Mouse (Mus musculus) MEL (cell line): ENCODE results near the gene Cbarp.

Experiments
- CTCF ChIP-seq, 3 experiments: IDR thresholded peaks in 2 of 3; conservative IDR thresholded peaks in 1 of 3; 2 replicates each; pipeline ENCODE4 v1.5.1; 2011 to 2012; ENCODE audit warnings: low read length in 3 of 3, low read depth in 2 of 3, mild to moderate bottlenecking in 2 of 3, improper control_type of control experiment in 1 of 3, inconsistent platforms in 1 of 3, mixed read lengths in 1 of 3, moderate library complexity in 1 of 3; ENCODE audit not compliant: control insufficient read depth in 1 of 3, insufficient read depth in 1 of 3, poor library complexity in 1 of 3, severe bottlenecking in 1 of 3
- E2F4 ChIP-seq: IDR thresholded peaks from 2 replicates; pipeline ENCODE4 v1.6.1; 2011; ENCODE audit warnings: low read depth, low read length, improper control_type of control experiment, borderline replicate concordance
- ELF1 ChIP-seq: IDR thresholded peaks from 2 replicates; pipeline ENCODE4 v1.6.1; 2014; ENCODE audit warnings: low read depth, mild to moderate bottlenecking, inconsistent platforms, low read length, improper control_type of control experiment, moderate library complexity
- EP300 ChIP-seq, 2 experiments: IDR thresholded peaks; 2 replicates each; pipeline ENCODE4 v1.6.1; 2011; ENCODE audit warnings: improper control_type of control experiment in 2 of 2, low read length in 2 of 2, low read depth in 1 of 2, mild to moderate bottlenecking in 1 of 2
- KAT2A ChIP-seq: conservative IDR thresholded peaks from 2 replicates; pipeline ENCODE4 v1.6.1; 2012; ENCODE audit warnings: low read depth, low read length, improper control_type of control experiment, inconsistent platforms
- MYC ChIP-seq: IDR thresholded peaks from 2 replicates; pipeline ENCODE4 v1.6.1; 2011; ENCODE audit warnings: low read depth, mild to moderate bottlenecking, low read length, improper control_type of control experiment, moderate library complexity
- POLR2A ChIP-seq, 2 experiments: IDR thresholded peaks; 2 replicates each; pipeline ENCODE4 v1.6.1; 2011 to 2012; ENCODE audit warnings: low read length in 2 of 2, mild to moderate bottlenecking in 2 of 2, control low read depth in 1 of 2, improper control_type of control experiment in 1 of 2, low read depth in 1 of 2, moderate library complexity in 1 of 2; ENCODE audit not compliant: control insufficient read depth in 1 of 2, insufficient read depth in 1 of 2, poor library complexity in 1 of 2
- TAL1 ChIP-seq: IDR thresholded peaks from 2 replicates; pipeline ENCODE4 v1.6.1; 2012; ENCODE audit warnings: mild to moderate bottlenecking, inconsistent platforms, low read length, moderate library complexity, mixed read lengths
- USF1 ChIP-seq: IDR thresholded peaks from 2 replicates; pipeline ENCODE4 v1.6.1; 2014; ENCODE audit warnings: low read depth, mild to moderate bottlenecking, inconsistent platforms, low read length, improper control_type of control experiment, moderate library complexity
- ZC3H11A ChIP-seq: IDR thresholded peaks from 2 replicates; pipeline ENCODE4 v1.6.1; 2012; ENCODE audit warnings: low read depth, mild to moderate bottlenecking, inconsistent platforms, low read length, improper control_type of control experiment

DNA sequence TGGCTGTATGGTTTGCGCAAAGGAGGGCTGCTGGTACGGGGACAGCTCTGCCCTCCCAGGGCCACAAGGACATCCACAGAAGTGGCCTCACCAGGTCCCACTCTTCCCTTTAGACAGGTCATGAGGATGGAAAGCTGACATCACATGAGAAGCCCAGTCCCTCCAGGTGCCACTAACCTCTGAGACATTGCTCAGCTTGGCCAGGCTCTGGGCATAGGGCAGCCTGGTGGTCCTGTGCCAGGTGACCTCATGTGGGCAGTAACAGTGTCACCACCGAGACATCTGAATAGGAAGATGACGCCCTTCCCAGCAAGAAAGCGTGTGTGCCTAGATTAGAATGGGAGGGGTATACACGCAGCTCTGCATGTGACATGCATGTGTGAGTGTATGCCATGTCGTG, 41.9 kb upstream of the Cbarp start:
- TF ChIP-seq POLR2A (IDR thresholded peaks at IDR 0.05; ENCODE audit: control insufficient read depth in 1 of 2, insufficient read depth in 1 of 2, low read depth in 1 of 2, low read length in 2 of 2, poor library complexity in 1 of 2) (no peak), USF1 (no peak), ELF1 (no peak), MYC (no peak), TAL1 (no peak), E2F4 (no peak), CTCF (IDR thresholded peaks at IDR 0.05 in 2 of 3, conservative IDR thresholded peaks at IDR 0.05 in 1 of 3; ENCODE audit: control insufficient read depth in 1 of 3, insufficient read depth in 1 of 3, low read depth in 2 of 3, low read length in 3 of 3, poor library complexity in 1 of 3, severe bottlenecking in 1 of 3) (no peak), ZC3H11A (no peak), EP300 (IDR thresholded peaks at IDR 0.05; ENCODE audit: low read depth in 1 of 2, low read length in 2 of 2) (no peak), KAT2A (no peak)
